Mouse (Mus musculus) adrenal gland, postnatal 4 days (tissue): ENCODE data around the gene Aup1. TPM values are rescaled to one million over a fixed set of nuclear protein-coding genes. Genes with fewer than 3 reads are reported as not detected.

Experiments used
- DNase-seq, 2 experiments: peaks; one replicate each; pipeline ENCODE4 v3.0.0; 2021 to 2022; ENCODE audit warnings: low spot score in 2 of 2, mixed read lengths in 2 of 2
- microRNA-seq: library from miRNA; unstranded; fragments of <30 nt; microRNA quantifications from one replicate; pipeline ENCODE4 v1.2.0, GENCODE M21; 2021
- total RNA-seq, 2 experiments: library from RNA; stranded (reverse); gene quantifications; 2 replicates each; pipeline ENCODE4 v1.2.3; 2021

Aup1 gene
- total RNA-seq, 2 experiments from 2014 or later: 170 to 175 TPM

DNA sequence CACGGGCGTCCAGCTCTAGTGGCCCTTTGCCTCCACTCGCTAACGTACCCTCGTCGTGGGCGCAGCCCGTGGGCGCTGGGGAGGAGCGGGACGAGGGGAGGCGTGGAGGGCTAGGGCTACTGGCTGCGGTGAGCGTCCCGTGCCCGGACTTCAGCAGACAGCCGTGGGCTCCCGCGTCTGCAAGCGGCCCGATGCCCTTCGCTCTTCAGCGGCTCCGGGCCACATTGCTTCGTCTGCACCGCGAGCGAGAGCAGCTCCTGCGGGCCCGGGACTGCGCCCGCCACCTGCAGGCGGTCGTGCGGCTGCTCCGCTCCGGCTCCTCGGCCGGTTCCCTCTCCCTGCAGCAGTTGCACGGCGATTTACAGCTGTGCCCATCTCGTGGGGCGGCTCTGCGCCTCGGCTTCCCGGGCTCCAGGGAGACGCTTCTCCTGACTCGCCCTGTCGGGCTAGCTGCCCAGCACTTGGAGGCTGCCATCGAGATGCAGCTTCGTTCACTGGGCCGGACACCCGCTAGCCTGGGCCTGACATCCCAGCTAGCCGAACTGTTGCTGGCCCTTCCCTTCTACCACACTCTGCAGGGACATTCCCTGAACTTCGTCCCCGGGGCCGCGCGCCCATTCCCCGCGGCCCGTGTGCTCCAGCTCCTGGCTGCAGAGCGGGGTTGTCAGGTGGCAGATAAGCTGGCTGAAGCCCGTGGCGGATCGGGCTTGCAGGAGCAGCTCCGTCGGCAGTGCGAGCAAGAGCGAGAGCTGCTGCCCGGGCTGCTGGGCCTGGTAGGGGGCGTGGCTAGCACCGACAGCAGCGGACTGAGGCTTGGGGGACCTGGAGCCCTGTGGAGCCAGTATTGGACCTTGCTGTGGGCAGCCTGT lies 47.6 kb downstream of the Aup1 start:
- no peak for DNase-seq

- DNase-seq: no peak
Observed at GRCm38 (mm10) chr6:83103130-83103650, 48.9 kb downstream of the Aup1 start.

DNA sequence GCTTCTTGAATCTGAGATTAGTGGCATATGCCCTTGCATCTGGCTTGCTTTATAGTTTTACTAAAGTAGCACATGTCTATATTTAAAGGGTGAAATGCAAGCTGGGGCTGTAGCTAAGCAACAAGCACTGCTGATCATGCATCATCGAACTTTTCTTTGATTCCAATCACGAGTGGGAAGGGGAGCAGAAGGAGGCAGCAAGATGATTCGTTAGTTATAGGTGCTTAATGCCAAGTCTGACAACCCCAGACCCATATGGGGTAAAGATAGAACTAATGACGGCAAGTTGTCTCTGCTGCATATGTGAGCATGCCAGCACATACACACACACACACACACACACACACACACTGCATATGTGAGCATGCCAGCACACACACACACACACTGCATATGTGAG lies 49.8 kb downstream of the Aup1 start:
- no peak for DNase-seq

Small RNA genes within 50 kb of the gene (microRNA-seq; reads per million reads assigned to microRNA genes)
- gene Mir3470a (not detected), gene Mir7040 (1.1 reads per million)

Other genes starting within 250 kb of the Aup1 start
- 1 to 10 TPM; 2.0 to 3.5 TPM for gene Sema4f, start 114.8 kb upstream of the Aup1 start, total RNA-seq
- under 1 TPM in 1 of 2 experiments, not detected in 1; 0.14 TPM for gene M1ap, start 107.6 kb upstream of the Aup1 start, total RNA-seq
- 10 to 100 TPM; 16.1 to 16.2 TPM for gene Dok1, start 21.1 kb upstream of the Aup1 start, total RNA-seq
- 1 to 10 TPM; 6.2 to 9.4 TPM for gene Loxl3, start 20.3 kb upstream of the Aup1 start, total RNA-seq
- 10 to 100 TPM; 63.3 to 68.5 TPM for gene Htra2, start 752 bp downstream of the Aup1 start, total RNA-seq
- gene Dqx1, start 3.3 kb downstream of the Aup1 start, total RNA-seq: 1 to 10 TPM; 4.1 to 4.4 TPM
- gene Tlx2, start 15.8 kb downstream of the Aup1 start, total RNA-seq: 10 to 100 TPM; 24.0 to 30.0 TPM
- gene Pcgf1, start 23.3 kb downstream of the Aup1 start, total RNA-seq: 10 to 100 TPM; 69.2 to 79.1 TPM
- gene Lbx2, start 31.8 kb downstream of the Aup1 start, total RNA-seq: 10 to 100 TPM; 18.6 to 22.4 TPM
- 10 to 100 TPM; 10.0 to 15.7 TPM for gene Ccdc142, start 47.1 kb downstream of the Aup1 start, total RNA-seq
- 10 to 100 TPM; 10.6 to 11.4 TPM for gene Gm42688, start 47.1 kb downstream of the Aup1 start, total RNA-seq
- gene Mrpl53, start 54.5 kb downstream of the Aup1 start, total RNA-seq: 10 to 100 TPM; 77.6 to 82.6 TPM
- gene Mogs, start 61.0 kb downstream of the Aup1 start, total RNA-seq: 10 to 100 TPM; 60.1 to 64.3 TPM
- gene Wbp1, start 67.0 kb downstream of the Aup1 start, total RNA-seq: 10 to 100 TPM; 84.5 to 86.4 TPM
- 10 to 100 TPM; 29.0 to 31.7 TPM for gene Ino80b, start 70.9 kb downstream of the Aup1 start, total RNA-seq
- gene Rtkn, start 80.9 kb downstream of the Aup1 start, total RNA-seq: 10 to 100 TPM; 36.8 to 40.3 TPM
- gene Wdr54, start 101.9 kb downstream of the Aup1 start, total RNA-seq: 1 to 10 TPM; 3.5 to 3.6 TPM
- gene 1700003E16Rik, start 101.9 kb downstream of the Aup1 start, total RNA-seq: under 1 TPM; 0.40 to 0.53 TPM
- 100 to 1,000 TPM; 156 to 176 TPM for gene Dctn1, start 111.4 kb downstream of the Aup1 start, total RNA-seq
- gene Slc4a5, start 165.3 kb downstream of the Aup1 start, total RNA-seq: under 1 TPM; 0.40 to 0.42 TPM